Mouse (Mus musculus): ENCODE data around the gene Bad.
A peak's percentile ranks its signal among the peaks of the same experiment; 100 is the strongest.
"Not testable (repeated sequence)": the region's sequence is repeated elsewhere in the genome, so short reads cannot be mapped to it uniquely, and the experiment has no call there.

Gene Bad

DNA sequence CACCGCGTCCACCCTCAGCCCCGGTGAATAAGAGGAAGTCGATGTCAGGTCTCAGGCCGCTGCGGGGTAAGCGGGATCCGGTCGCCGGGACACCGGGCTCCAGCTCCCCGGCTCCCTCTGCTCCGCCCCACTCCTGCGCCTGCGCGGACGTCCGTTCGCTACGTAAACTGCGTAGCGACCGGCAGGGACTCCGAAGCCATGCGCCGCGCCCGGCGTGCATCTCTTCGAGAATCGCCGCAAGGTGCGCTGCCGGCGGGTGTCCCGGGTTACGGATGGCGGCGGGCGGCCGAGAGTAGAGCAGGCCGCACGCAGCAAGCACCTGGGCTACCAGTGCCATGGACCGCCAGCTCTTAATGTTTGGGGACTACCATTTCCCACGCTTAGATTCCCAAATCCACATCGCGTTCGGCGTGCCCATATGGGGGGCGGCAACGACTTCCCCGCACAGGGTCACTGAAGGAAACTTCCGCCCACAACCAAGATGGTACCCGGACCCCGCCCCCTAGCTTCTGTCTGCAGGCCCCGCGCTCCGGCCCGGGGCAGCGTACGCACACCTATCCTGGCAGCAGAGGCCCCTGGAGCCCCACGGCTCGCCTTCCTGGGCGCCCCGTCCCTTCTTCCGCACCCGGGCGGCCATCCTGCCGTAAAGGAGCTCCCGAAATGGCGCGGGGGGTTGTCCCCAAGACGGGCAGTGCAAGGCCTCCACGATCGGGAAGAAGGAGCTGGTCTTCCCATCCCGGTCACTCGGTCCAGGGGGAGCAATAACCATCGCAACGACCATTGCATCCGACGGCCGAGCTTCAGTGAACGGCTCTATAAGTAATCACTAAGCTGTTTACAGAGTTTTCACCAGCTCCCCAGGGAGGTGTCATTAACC is at the start of gene Bad:
Gene Bad, plus strand, starts transcription at position 490 of the 877 bp plus-strand sequence.
- DNase-seq (ENCODE audit: extremely low spot score): peak; percentile 96

DNA sequence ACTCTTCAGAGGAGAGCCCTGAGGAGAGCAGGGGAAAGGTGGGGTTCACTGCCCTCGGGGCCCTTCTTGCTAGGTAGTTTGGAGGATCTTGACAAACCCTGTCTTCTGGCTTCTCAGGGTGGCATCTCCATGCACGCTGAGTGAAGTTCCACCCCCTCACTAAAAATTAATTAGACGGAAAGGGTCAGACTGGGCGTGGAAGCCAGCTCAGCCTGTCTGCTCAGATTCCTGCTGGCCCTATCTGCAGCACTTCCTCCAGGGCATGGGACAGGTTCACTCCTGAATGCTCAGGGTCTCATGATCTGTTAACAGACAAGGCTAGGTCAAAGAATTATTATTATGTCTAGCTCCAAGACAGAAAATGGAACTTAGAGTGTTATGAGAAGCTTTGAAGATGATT is 49.1 kb upstream of the Bad start:
- no peak for DNase-seq (ENCODE audit: extremely low spot score)

DNA sequence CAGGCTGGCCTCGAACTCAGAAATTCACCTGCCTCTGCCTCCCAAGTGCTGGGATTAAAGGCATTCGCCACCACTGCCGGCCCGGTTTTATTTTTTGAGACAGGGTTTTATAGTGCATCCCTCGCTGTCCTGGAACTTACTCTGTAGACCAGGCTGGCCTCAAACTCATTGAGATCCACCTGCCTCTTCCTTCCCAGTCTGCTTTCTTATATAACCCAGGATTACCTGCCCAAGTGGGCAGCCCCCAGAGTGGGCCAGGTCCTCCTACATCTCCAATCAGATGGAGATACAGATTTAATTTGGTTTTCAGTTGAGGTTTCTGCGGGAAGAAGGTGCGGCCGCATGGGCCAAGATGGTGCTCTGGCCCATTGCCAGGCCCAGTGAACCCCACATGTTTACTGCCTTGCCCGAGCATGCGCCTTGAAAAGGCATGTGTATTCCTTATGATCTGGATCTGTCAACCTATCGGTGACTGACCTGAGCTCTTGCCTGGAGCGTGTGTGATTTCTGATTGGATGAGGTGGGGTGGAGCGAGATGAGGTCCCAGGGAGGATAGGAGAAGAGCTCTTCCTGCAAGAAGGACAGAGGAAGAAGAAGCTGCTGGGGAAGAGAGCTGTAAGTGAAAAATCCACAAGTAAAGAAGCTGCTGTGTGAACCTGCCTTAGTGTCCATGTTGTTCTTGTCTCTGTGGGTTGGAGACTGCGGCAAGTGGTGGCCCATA is 47.8 kb upstream of the Bad start:
- no peak for DNase-seq (ENCODE audit: extremely low spot score)

DNA sequence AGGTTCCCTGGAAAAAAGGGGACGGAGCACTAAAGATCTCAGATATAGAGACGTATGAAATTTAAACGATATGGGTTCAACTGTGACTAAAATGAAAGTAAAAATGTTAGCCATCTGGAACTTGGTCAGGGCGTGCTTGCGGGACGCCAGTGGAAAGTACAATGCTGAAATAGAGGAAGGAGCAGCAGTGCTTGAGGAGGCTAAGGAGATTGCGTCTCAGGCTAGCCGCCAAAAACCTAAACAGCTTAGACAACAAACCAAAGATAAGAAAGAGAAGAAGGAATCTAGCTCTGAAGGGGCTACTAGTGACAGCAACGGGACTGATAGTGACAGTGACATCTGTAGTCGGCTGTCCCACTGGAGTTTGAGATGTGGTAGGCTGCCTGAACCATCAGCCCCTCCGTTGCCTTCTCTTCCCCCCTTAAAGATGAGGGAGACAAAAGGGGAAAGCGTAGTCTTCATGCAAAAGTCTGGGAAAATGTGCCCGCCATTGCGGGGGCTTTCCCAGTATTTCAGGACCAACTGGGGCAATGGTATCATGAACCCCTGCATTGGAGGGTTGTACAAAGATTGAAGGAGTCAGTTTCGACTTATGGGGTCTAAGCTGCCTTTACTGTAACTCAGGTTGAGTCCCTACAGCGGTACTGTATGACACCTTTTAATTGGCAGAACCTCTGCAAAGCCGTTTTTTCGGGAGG is 45.9 kb upstream of the Bad start:
- DNase-seq (ENCODE audit: extremely low spot score): not testable (repeated sequence)

DNA sequence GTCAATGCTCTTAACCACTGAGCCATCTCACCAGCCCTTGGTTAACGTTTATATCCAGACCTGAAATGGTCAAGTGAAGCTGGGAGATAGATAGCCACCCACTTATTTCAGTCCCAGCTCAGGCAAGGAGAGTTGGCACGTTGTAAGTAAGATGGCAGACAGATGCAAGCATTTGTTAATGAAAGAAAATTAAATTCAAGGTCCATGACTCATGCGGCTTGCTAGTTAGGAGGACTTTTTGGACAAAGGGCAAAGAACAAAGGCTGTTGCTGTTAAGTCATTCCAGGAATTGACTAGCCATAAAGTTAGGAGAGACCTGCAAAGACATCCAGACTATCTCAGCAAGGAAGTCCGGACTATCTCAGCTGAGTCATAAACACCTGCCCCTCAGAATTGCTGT is 42.0 kb upstream of the Bad start:
- DNase-seq (ENCODE audit: extremely low spot score): no peak

DNA sequence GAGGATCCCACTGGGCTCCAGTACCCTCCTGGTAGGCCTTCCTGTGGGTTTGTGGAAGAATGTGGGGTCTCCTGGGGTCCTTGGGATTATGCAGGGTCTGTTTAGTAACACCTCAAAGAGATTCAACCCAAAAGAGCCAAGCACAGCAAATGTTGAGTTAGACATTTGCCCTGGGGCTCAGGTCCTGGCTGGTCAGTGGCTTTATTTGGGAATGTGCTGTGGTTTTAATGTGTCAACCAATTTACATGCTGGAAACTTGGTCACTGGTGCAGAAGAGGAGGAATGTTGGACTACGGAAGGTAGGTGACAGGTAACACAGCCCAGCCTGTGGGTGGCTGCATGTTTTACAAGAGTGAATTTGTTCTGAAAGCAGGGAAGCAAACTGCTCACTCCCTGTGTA is 38.6 kb upstream of the Bad start:
- DNase-seq (ENCODE audit: extremely low spot score): no peak

DNA sequence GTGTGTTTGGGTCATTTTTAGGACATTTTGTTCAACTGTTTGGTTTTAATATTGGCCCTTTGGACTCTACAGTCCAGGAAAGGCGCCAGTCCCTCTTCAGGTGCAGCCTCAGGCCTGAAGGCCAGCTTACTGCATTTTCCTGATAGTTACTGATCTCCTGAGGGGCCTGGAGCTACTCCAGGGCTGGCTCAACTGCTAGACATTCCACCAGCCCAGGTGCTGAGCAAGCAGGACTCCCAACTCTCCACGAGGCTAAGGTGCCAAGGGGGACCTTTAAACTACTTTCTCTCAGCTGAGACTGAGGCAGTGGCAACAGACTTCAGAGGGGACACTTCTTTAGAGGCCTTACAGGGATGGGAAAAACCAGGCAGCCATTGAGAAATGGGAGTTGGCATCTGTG is 36.8 kb upstream of the Bad start:
- DNase-seq (ENCODE audit: extremely low spot score): no peak

DNA sequence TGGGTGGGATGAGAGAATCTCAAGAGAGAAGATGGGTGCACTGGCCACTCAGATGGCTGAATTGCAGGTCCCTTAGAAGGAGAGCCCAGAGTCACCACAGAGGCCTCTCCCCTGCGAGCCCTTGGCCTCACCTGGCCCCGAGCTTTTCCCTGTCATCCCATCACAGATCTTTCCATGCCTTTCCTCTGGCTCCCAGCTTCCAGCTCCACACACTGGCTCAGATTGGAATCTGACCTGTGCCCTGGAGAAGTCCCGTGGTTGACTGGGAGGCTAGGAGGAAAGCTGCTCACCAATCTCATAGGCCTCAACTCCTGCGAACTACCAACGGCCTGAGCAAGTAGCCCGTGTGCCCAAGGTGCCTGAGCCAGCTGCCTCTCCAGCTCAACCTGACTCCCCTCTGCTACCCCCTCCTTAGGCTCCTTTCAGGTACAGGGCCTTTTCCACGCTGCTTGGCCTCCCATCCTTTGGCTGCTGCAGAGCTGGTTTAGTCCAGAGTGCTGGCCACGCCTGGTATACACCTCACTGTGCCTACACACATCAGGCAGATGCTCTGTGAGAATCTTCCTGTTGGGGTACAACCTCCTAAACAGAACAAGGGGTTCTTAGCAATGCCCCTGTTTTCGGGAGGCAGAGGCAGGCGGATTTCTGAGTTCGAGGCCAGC is 36.0 kb upstream of the Bad start:
- DNase-seq (ENCODE audit: extremely low spot score): no peak

DNA sequence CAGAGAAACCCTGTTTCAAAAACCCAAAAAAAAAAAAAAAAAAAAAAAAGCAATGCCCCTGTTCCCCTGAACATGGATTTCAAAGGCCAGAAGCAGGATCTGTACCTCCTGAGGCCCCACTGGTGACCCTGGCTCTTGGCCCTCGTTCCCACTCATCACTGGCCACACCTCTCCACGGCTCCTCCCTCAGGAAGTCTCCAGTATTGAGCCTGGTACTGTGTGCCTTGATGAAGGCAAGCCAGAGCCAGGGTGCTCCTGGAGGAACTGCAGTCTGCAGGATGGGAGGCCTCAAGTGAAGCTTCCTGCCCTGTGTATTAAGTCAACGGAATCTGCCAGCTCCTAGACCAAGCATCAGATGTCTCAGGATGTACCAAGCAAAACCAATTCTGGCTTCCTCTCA is 35.5 kb upstream of the Bad start:
- DNase-seq (ENCODE audit: extremely low spot score): no peak

DNA sequence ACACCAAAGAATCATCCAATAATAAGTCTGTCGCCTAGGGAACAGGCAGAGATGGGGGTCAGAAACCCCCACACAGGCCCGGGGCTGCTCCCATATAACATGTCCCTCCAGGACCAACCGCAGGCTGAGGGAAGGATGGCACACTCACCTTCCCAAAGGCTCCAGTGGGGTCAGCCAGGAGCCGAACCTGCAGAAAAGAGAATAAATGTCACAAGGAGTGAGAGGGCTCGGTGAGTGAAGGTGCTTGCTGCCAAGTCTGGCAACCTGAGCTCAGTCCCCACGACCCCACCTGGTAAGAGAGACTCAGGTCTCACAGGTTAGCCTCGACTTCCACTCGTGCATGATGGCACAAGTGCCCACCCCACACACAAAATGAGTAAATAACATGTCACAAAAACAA is 34.6 kb upstream of the Bad start:
- DNase-seq (ENCODE audit: extremely low spot score): no peak

DNA sequence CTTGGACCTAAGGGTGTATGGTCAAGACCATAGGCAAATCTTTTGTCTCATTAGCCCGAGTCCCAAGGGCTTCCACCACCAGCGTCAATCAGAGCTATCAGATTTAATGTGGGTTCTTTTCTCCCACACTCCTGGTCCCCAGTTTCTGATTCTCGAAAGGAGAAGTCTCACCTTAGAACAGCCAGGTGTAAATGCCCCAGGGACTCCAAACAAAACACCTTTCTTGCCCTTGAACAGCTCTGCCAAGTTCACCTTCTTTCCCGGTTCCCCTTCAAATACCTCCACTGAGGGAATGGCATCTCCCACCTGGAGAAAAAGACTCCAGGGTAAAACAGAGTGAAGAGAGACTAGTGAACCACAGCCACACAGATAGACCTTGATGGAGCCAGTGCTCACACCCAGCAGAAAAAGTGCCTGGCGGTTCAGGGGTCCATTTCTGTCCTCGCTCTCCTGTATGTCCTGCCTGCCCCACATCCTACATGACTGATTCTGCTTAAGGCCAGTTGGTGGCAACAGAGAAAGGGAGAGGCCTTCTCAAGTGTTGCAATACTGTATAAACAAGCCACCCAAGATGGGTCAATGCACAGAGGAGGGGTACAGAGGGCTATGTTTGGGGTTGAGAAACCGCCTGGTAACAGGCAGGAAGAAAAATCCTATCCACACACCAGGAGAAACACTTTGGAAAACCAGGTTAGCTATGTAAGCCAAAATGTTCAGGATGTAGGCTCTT is 33.7 kb upstream of the Bad start:
- DNase-seq (ENCODE audit: extremely low spot score): no peak

DNA sequence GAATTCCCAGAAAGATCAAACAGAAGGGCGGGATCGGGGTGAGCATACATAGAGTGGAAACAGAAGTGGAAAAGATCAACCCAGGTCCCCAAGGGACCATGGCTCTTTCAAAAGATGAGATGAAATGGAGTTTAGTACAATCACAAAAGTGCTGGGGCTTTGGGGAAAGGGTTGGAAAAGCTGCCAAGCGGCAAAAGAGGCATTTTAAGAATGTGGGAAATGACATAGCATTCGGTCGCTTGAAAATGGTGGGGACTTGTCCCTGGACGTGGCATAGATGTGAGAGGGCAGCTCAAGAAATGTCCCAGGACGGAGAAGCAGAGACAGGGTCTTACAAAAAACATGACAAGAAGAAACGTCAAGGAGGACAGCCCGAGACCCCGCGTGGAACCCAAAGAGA is 32.6 kb upstream of the Bad start:
- no peak for DNase-seq (ENCODE audit: extremely low spot score)

DNA sequence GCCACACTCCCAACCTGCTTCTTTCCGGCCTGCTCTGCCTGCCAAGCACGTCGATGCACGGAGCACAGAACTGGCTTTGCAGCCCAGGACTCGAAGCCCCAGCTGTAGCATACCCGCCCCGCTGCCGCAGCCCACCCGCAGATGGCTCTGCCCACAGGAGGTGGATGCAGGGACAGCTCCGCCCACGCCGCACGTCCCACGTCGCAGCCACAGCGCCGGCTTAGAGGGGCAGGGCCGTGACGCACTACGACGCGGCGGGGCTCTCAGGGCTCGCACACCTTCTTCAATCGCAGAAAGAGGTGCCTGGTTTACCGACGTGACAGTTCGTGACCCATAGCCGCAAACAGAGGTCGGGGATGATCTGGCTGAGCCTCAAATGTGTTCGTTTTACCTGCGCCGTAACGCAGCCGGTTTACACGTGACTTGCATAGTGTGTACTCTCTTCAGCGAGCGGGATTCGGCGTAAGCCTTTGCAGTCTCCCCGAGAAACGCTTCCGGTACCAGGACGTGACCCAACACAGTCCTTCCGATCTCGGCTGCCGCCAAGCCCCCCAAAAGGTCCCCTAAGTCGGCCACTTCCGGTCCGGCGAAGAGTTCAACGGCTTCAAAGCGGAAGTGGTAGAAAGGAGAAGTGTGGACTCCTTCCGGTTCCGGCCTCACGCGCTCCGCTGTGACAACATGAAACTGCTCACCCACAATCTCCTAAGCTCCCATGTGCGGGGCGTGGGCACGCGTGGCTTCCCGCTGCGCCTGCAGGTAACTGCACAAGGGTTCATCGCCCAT is 32.0 kb upstream of the Bad start, which contains the start of the genes Trmt112 and Prdx5:
Gene Trmt112, plus strand, starts transcription at position 192 of the 783 bp plus-strand sequence.
Gene Prdx5, minus strand, starts transcription at position 600 of the 783 bp plus-strand sequence.
- peak; percentile 88 for DNase-seq (ENCODE audit: extremely low spot score)

DNA sequence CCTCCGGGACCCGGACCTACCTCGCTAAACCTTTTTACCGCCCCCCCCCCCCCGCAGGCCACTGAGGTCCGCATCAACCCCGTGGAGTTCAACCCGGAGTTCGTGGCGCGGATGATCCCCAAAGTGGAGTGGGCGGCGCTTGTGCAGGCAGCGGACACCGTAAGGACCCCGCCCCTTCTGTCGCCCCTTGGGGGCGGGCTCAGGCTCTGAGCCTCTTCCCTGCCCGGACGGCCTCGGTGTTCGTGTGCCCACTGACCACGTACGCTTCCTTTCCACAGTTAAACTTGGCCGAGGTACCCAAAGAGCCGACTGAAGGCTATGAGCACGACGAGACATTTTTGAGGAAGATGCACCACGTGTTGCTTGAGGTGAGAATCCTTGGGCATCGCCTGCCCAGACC is 31.4 kb upstream of the Bad start:
- DNase-seq (ENCODE audit: extremely low spot score): peak; percentile 70

DNA sequence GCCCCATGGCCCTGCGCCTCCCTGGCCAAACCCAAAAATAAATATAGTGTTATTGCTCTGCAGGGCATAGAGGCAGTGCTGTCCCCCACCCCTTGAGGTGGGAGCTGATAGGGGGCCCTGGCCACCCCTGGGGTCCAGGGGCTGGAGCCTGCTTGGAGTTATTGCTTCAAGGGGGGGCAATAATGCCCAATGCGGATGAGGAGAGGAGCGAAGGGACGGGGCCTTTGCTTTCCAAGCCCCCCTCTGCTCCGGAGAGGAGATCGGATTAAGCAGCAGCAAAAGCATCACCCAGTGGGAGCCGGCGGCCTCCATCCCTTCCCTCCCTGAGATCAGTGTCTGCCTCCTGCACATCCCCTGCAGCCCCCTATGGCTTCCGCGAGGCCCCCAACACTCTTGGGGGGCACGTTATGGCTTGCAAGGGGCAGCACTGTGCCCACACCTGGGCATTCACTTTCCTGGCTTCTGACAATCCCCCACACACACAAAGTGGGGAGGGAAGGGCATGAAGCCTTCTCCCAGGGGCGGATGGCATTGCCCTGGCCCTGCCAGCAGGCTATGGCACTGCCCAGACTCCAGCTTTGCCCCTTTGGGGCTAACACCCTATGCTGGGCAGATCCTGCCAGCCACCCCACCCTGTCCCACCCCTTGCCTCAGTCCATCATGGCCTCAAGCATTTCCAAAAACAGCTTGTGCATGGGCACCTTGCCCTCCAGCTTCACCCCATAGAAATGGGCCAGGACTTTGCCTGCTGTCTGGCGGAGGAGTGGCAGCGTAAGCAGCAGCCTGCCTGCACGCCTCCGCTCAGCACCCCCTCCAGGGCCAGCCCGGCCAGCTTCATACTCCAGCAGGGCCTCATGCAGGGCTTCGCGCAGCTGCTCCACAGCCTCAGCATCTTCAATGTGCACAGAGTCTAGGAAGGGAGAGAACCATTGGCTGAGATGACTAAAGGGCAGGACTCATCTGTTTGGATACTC is 30.3 kb upstream of the Bad start:
- DNase-seq (ENCODE audit: extremely low spot score): no peak

DNA sequence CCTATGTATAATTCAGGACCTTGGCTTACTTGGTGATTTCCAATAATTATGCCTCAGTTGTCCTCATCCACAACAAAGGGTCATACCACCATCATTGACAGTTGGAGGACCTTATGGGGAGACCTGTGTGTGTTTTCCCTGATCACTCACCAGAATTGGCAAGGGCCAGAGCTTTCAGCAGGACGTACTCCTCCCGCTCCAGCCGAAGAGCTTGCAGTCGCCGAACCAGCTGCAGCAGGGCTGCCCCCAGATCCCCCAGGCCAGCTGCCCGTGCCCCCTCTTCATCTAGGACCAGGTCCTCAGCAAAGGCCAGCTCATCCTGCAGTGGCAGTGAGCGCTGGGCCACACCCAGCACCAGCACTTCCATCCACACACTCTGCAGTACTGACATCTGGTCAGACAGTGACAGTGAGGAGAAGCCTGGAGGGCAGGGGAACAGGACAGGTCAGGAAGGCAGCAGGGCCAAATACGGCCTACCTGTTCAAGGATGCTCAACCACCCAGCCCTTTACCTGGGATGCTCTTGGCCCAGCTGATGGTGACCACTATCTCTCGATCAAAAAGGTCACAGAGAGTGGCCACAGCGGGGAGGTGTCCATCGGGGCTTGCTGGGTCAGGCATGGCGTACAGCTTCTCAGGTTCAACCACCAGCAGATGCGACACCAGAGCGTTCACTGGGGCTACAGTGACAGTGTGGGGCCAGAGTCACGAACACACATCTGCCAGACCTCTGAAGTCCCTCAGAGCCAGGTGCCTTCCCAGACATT is 29.3 kb upstream of the Bad start:
- DNase-seq (ENCODE audit: extremely low spot score): peak; percentile 0

DNA sequence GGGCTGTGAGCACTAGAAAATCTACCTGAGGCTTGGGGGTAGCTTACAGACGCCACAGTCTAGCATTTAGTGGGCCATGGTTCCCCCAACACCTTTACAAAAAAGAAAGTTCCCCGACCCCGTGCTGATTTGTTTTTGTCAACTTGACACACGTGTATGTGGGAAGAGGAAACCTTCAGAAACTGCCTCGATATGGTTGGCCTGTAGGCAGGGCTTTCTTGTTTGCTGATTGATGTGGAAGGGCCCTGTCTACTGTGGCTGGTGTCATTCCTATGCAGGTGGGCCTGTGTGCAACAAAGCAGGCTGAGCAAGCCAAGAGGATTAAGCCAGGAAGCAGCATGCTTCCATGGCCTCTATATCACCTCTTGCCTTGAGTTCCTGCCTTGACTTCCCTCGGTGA is 28.6 kb upstream of the Bad start:
- DNase-seq (ENCODE audit: extremely low spot score): no peak

DNA sequence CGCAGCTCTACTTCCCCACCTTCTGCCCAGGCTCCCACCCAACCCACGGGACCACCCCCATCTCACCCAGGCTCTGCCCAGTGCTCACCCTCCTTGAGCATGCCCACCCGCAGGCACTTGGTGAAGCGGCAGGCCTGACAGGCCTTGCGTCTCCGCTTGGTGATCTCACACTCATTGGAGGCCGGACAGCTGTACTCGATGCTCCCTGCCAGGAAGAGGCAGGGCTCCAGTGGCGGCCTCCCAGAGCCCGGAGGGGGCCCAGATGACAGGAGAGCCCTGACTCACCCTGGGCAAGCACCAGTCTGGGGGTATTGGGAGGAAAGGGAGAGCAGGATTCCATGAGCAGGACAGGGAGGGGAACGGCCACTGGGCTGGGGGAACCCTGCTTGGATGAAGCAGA is 27.7 kb upstream of the Bad start:
- DNase-seq (ENCODE audit: extremely low spot score): no peak

Data from embryo, embryonic 9.5 days (tissue).